Mouse (Mus musculus) C2C12 (cell line): ENCODE data around the gene Ap2a1. TPM values are rescaled to one million over a fixed set of nuclear protein-coding genes. Genes with fewer than 3 reads are reported as not detected.

Experiments
- H3K27me3 ChIP-seq: one replicate; pipeline ENCODE4 v1.6.1; 2011; ENCODE audit not compliant: control insufficient read depth, insufficient read depth, insufficient read length
- H3K36me3 ChIP-seq: one replicate; pipeline ENCODE4 v1.6.1; 2011; ENCODE audit not compliant: control insufficient read depth, insufficient read depth
- H3K4me3 ChIP-seq: one replicate; pipeline ENCODE4 v1.5.1; 2011; ENCODE audit warnings: mild to moderate bottlenecking, control low read depth; ENCODE audit not compliant: poor library complexity, insufficient read depth, severe bottlenecking
- H3K79me2 ChIP-seq: one replicate; pipeline ENCODE4 v1.6.1; 2011; ENCODE audit not compliant: control insufficient read depth, insufficient read depth
- H3K79me3 ChIP-seq: one replicate; pipeline ENCODE4 v1.6.1; 2011; ENCODE audit warnings: low read depth, control low read depth
- H3ac ChIP-seq: one replicate; pipeline ENCODE3; 2011; ENCODE audit warnings: low read depth; ENCODE audit not compliant: control insufficient read depth, insufficient read length
- CEBPB ChIP-seq: IDR thresholded peaks from one replicate; pipeline ENCODE4 v1.6.1; 2011; ENCODE audit warnings: low read depth, mild to moderate bottlenecking, control low read depth, moderate library complexity
- CTCF ChIP-seq: IDR thresholded peaks from one replicate; pipeline ENCODE4 v1.5.1; 2011; ENCODE audit not compliant: control insufficient read depth, insufficient read depth, insufficient read length
- FOSL1 ChIP-seq: IDR thresholded peaks from one replicate; pipeline ENCODE4 v1.8.0; 2011; ENCODE audit warnings: mild to moderate bottlenecking, low read length; ENCODE audit not compliant: poor library complexity, insufficient read depth, severe bottlenecking
- MAX ChIP-seq: IDR thresholded peaks from one replicate; pipeline ENCODE4 v1.6.1; 2011; ENCODE audit warnings: mild to moderate bottlenecking, control low read depth
- MYOD1 ChIP-seq: IDR thresholded peaks from one replicate; pipeline ENCODE4 v1.6.1; 2011; ENCODE audit warnings: low read depth; ENCODE audit not compliant: control insufficient read depth, insufficient read length
- MYOG ChIP-seq: IDR thresholded peaks from one replicate; pipeline ENCODE4 v1.6.1; 2011; ENCODE audit not compliant: control insufficient read depth, insufficient read length; ENCODE audit errors: extremely low read depth
- USF1 ChIP-seq: IDR thresholded peaks from one replicate; pipeline ENCODE4 v1.6.1; 2011; ENCODE audit warnings: low read depth, mild to moderate bottlenecking, control low read depth, moderate library complexity
- polyA plus RNA-seq: library from polyadenylated mRNA; unstranded; fragments of >200 nt; fragmentation: generic; extraction: Trizol; gene quantifications from one replicate; pipeline ENCODE4 v1.2.1, GENCODE M21; 2012; ENCODE audit warnings: missing spikeins

Gene Ap2a1
- polyA plus RNA-seq, 1 experiment, result 129 TPM

DNA sequence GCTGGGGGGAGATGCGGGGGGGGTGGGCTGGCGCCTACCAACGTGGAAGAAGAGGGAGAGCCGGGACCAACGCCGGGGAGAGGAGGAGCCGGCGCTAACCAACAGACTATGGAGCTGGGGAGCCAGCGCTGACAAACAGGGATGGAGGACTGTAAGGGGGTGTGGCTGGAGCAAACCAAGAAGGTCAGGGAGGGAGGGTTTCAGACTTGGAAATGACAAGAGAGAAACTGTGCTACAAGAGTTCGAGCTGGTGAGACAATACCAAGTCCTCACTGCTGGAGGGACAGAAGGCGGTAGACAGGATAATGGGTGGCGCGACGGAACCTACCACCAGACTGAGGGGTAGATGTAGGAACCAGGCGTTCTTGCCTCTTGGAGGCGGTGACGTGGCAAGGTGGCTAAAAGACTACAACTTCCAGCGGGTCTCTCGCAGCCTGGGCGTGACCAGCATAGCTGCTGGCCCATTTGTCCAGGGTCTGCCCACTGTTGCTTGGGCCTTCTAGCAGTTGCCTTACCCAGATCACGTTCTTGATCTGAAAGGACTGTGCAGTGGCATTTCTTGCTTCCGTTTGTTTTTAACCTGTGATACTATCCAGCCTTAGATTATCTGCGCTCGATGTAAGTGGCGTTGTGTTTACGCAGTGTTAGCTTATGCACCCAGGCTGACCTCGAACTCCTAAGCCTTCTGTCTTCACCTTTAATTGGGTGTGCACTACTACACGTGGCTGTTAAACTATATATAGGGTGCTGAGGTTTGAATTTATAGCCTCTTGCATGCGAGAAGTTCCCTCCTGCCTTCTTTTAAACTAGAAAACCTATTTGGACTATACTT is 59.4 kb downstream of the Ap2a1 start, which contains the start of gene Ptov1:
Gene Ptov1 (minus strand): TSS at position 92 of the 832 bp plus-strand sequence.
- peak within 1 kb of the TSS; percentile 87 for H3ac ChIP-seq
- TF ChIP-seq CEBPB (no peak), MAX (no peak), FOSL1 (no peak)

DNA sequence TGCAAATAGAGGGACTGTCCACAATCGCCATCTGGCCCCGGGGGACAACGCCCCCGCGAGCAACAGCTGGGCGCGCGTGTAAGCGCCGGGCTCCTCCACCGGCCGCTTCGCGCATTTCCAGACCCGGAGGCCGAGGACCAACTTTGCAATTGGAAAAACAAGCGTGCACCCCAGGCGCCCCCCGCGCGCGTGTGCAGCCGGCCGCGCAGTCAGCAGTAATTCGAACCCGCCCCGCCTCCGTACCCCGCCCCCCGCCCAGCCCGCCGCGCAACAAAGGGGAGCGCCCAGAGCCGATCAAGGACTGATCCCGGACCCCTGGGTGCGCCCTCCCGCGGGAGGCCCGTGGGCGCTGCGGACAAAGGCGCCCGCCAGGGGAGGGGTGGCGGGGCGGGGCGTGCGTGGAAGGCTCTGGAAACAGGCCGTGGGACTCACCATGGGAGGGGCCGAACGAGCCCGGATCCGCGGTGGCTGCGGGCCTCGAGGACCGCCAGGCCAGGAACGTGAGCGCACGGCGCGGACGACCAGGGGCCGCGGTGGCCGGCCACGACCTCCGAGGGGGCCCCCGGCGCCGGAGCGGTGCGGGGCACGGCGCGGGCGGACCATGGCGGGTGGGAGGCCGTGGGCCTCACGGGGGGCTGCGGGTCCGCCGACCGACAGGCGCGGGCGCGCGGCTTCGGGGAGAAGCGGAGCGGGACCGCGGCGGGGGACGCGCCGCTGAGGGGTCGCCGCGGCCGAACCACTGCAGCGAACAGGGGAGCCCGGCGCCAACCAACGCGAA is 60.2 kb downstream of the Ap2a1 start:
- Histone ChIP-seq H3K4me3 (peak overlapping the region; percentile 78), H3ac (peak overlapping the region; percentile 87), H3K79me2 (peaks cover 47% of the 10 kb centered on the region), H3K79me3 (peaks cover 35% of the 10 kb centered on the region), H3K27me3 (no peaks in the 10 kb centered on the region), H3K36me3 (peaks cover 16% of the 10 kb centered on the region)
- TF ChIP-seq CTCF, result no peak
- TF ChIP-seq MYOG, result no peak
- no peak for TF ChIP-seq CEBPB
- TF ChIP-seq USF1, result no peak
- TF ChIP-seq MYOD1, result no peak
- TF ChIP-seq FOSL1, result no peak
- no peak for TF ChIP-seq MAX

More for the DNA sequence above, 59.4 kb downstream of the Ap2a1 start, which contains the start of gene Ptov1:
- peaks cover 33% of the 10 kb centered on the region for H3K79me3 ChIP-seq
- H3K4me3 ChIP-seq, result peak within 1 kb of the TSS; percentile 78
- H3K36me3 ChIP-seq, result peaks cover 8% of the 10 kb centered on the region
- H3K79me2 ChIP-seq, result peaks cover 39% of the 10 kb centered on the region
- H3K27me3 ChIP-seq, result no peaks in the 10 kb centered on the region

DNA sequence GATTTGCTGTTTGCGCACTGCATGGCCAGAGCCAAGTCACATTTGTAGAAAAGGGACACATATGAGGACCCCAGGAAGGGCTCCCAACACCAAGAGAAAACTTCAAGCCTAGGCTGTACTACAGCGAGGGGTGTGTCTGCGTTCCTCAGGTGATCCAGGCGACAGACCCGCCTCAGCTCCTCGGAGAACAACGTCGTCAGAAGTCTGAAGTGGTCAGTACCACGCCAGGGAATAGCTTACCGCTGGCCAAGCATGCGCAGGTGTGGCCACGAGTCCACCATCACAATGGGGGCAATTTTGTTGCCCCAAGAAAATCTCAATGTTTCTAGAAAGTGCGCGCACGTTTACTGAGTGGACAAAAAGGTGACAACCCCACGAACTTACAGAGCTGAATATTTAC is 60.8 kb downstream of the Ap2a1 start:
- TF ChIP-seq MYOG (no peak), MYOD1 (no peak), CEBPB (no peak), FOSL1 (no peak), CTCF (no peak), MAX (no peak), USF1 (no peak)
- H3K27me3 ChIP-seq, result no peaks in the 10 kb centered on the region
- H3K79me2 ChIP-seq, result peaks cover 52% of the 10 kb centered on the region
- H3K36me3 ChIP-seq, result peaks cover 21% of the 10 kb centered on the region
- H3K79me3 ChIP-seq, result peaks cover 35% of the 10 kb centered on the region
- H3ac ChIP-seq, result peak overlapping the region; percentile 57
- H3K4me3 ChIP-seq, result peak overlapping the region; percentile 78

DNA sequence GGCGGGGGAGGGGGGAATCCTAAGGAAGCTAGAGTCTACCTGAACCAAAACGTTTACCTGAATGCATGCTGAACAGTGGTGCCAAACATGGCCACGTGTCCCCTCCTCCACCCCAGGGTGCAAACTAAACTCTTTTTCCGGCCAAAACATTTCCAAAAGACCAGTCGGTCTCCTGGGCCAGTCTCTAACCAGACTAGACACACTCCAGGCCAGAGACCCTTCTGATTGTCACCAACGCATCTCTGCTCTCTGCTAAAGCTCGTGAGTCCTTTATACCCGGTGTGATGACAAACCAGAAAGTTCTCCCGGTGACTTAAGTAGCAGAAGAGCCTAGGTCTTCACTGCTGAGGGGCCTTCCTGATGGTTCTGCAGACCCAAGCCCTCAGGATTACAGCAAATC is 61.5 kb downstream of the Ap2a1 start:
- Histone ChIP-seq H3ac (peak overlapping the region; percentile 56), H3K27me3 (no peaks in the 10 kb centered on the region), H3K79me3 (peaks cover 35% of the 10 kb centered on the region), H3K79me2 (peaks cover 52% of the 10 kb centered on the region), H3K36me3 (peaks cover 23% of the 10 kb centered on the region), H3K4me3 (peak overlapping the region; percentile 78)
- TF ChIP-seq CEBPB, result no peak
- no peak for TF ChIP-seq MAX
- no peak for TF ChIP-seq USF1
- no peak for TF ChIP-seq MYOD1
- no peak for TF ChIP-seq CTCF
- no peak for TF ChIP-seq FOSL1
- TF ChIP-seq MYOG, result no peak

DNA sequence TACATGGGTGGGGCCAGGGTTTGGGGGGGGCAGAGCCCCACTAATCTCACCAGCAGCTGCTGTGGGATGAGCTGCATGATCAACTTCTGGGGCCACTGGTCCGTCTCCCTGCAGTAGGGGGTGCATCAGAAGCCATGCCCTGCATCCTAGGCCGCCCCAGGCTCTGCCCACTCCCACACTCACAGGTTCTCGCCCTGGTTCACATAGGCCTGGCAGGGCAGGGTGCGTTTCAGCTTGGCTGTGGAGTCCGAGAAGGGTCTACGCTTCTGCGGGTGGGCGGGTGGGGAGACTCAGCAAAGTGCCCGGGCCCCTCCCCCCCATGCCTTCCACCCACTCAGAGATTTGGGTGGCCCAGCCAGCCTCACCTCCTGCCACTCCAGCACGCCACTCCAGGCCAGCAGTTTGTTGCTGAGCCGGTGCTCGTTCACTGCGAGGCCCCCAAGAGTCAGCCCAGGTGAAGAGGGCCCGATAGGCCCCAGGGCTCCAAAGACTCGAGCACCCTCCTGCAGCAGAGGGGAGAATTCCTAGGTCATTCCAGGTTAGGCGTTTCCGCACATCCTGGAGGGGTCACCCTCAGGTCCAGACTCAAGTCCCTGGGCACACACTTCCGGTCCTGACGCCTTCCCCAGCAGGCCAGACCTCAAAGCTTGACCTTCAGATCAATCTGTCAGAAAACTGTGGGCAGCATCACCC is 62.1 kb downstream of the Ap2a1 start:
- no peak for TF ChIP-seq CEBPB
- no peak for TF ChIP-seq MYOG
- no peak for TF ChIP-seq CTCF
- no peak for TF ChIP-seq MYOD1
- TF ChIP-seq USF1, result no peak
- no peak for TF ChIP-seq MAX
- TF ChIP-seq FOSL1, result no peak
- Histone ChIP-seq H3ac (no peak overlapping the region), H3K36me3 (peaks cover 25% of the 10 kb centered on the region), H3K27me3 (no peaks in the 10 kb centered on the region), H3K79me2 (peaks cover 52% of the 10 kb centered on the region), H3K79me3 (peaks cover 35% of the 10 kb centered on the region), H3K4me3 (no peak overlapping the region)
